Mouse (Mus musculus): Measurements from ENCODE around the gene Lrrc1.

GRCm38 (mm10) chr9:77456169-77456826, 88.4 kb downstream of the Lrrc1 start:
- no peak for TF ChIP-seq CTCF (IDR thresholded peaks at IDR 0.05; ENCODE audit: control insufficient read depth, insufficient read depth, insufficient replicate concordance, low read depth, low read length)
- TF ChIP-seq POLR2A (IDR thresholded peaks at IDR 0.05; ENCODE audit: control insufficient read depth, low read depth, low read length) = no peak
